Mouse (Mus musculus): Measurements from ENCODE around the gene Clybl. TPM values are rescaled to one million over a fixed set of nuclear protein-coding genes. Genes with fewer than 3 reads are reported as not detected.

Gene Clybl
- total RNA-seq, 1 experiment from 2014 or later = 17.2 TPM

GRCm38 (mm10) chr14:122380896-122381845 lies 199.7 kb downstream of the Clybl start:
- ATAC-seq (replicated peaks; ENCODE audit: low read depth, poor library complexity, severe bottlenecking) = no peak

GRCm38 (mm10) chr14:122382281-122382680 lies 200.8 kb downstream of the Clybl start:
- ATAC-seq (replicated peaks; ENCODE audit: low read depth, poor library complexity, severe bottlenecking) = no peak

- ATAC-seq (replicated peaks; ENCODE audit: low read depth, poor library complexity, severe bottlenecking) = no peak
Measured at GRCm38 (mm10) chr14:122383931-122384330, 202.4 kb downstream of the Clybl start.

GRCm38 (mm10) chr14:122384447-122385237 lies 203.1 kb downstream of the Clybl start:
- no peak for ATAC-seq (replicated peaks; ENCODE audit: low read depth, poor library complexity, severe bottlenecking)

- no peak for ATAC-seq (replicated peaks; ENCODE audit: low read depth, poor library complexity, severe bottlenecking)
Measured at GRCm38 (mm10) chr14:122385238-122385534, 203.7 kb downstream of the Clybl start.

GRCm38 (mm10) chr14:122385758-122386157 lies 204.3 kb downstream of the Clybl start:
- ATAC-seq (replicated peaks; ENCODE audit: low read depth, poor library complexity, severe bottlenecking) = no peak

GRCm38 (mm10) chr14:122386281-122387130 lies 205.0 kb downstream of the Clybl start:
- ATAC-seq (replicated peaks; ENCODE audit: low read depth, poor library complexity, severe bottlenecking) = no peak

- ATAC-seq (replicated peaks; ENCODE audit: low read depth, poor library complexity, severe bottlenecking) = no peak
Measured at GRCm38 (mm10) chr14:122387781-122388180, 206.3 kb downstream of the Clybl start.

GRCm38 (mm10) chr14:122388431-122389031 lies 207.0 kb downstream of the Clybl start:
- ATAC-seq (replicated peaks; ENCODE audit: low read depth, poor library complexity, severe bottlenecking) = no peak

DNA sequence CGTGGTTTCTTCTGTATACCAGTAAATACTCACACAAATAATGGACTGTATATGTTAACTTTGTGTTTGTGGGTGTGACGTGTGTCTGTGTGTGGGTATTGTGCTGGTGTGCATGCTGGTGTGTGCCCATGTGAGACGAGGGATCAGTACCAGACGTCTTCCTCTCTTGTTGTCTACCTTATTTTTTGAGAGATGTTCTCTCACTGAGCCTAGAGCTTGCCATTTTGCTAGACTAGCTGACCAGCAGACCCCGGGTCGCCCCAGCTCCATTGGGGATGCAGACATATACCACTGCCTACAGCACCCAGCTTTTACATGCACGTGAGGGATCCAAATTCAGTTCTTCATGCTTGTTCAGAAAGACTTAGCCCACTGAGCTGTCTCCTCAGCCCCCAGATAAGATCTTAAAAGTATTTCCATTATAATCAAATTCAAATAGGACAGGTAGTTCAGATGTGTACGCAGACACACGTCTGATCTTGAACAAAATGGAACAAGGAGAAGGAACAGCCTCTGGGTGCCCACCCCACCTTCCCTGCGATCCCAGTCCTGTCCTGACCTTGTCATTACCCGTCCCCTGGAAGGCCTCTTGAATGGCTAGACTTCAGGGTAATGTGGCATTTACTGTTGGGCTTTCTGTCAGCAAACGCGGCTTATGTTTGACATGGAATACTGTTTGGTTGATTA lies 208.3 kb downstream of the Clybl start:
- ATAC-seq (replicated peaks; ENCODE audit: low read depth, poor library complexity, severe bottlenecking) = no peak

DNA sequence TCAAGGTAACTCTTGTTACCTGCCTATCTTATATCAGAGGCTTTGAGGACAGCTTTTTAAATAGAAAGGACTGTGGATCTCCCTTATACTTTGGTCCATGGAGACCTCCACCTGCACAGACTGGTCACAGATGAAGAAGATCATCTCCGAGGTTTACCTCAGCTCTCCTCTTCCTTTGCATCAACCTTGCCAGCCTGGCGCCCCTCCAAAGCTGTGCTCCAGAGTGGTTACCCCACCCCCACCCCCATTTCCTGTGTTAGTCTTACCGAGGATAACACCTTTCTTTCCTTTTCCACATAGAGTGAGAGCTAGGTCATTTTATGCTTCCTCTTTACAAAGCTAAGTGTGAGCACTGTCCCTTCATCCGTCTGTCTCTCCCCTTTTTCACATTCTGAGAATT lies 209.4 kb downstream of the Clybl start:
- no peak for ATAC-seq (replicated peaks; ENCODE audit: low read depth, poor library complexity, severe bottlenecking)

- no peak for ATAC-seq (replicated peaks; ENCODE audit: low read depth, poor library complexity, severe bottlenecking)
Measured at GRCm38 (mm10) chr14:122393119-122393518, 211.6 kb downstream of the Clybl start.

- ATAC-seq (replicated peaks; ENCODE audit: low read depth, poor library complexity, severe bottlenecking) = no peak
Measured at GRCm38 (mm10) chr14:122398676-122399075, 217.2 kb downstream of the Clybl start.

- no peak for ATAC-seq (replicated peaks; ENCODE audit: low read depth, poor library complexity, severe bottlenecking)
Measured at GRCm38 (mm10) chr14:122399906-122400305, 218.4 kb downstream of the Clybl start.

- no peak for ATAC-seq (replicated peaks; ENCODE audit: low read depth, poor library complexity, severe bottlenecking)
Measured at GRCm38 (mm10) chr14:122401886-122402285, 220.4 kb downstream of the Clybl start.

DNA sequence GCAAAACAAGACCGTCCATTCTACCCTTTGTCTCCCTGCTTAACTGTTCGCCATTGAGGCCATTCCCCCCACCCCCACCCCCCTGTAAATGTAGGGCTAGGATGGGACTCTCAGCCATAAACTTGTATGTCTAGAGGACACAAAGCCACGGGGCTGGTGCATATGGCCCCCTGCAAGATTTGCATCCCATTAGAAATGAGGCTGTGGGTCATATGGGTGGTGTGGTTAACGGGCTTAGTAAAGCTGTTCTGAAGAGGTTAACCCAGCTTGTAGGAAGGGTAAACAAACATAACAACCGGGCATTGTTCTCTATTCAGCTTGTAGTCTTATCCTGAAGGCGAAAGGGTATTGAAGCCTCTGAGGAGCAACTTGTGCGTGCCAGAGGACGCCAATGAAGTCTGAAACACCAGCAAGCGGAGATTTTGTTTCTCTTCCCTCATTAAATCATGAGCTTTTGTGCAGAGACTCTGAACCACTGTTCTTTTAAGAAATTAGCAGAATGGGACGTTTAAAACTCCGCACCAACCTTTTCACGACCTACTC lies 221.3 kb downstream of the Clybl start:
- ATAC-seq (replicated peaks; ENCODE audit: low read depth, poor library complexity, severe bottlenecking) = no peak

- ATAC-seq (replicated peaks; ENCODE audit: low read depth, poor library complexity, severe bottlenecking) = no peak
Measured at GRCm38 (mm10) chr14:122403422-122403940, 222.0 kb downstream of the Clybl start.

DNA sequence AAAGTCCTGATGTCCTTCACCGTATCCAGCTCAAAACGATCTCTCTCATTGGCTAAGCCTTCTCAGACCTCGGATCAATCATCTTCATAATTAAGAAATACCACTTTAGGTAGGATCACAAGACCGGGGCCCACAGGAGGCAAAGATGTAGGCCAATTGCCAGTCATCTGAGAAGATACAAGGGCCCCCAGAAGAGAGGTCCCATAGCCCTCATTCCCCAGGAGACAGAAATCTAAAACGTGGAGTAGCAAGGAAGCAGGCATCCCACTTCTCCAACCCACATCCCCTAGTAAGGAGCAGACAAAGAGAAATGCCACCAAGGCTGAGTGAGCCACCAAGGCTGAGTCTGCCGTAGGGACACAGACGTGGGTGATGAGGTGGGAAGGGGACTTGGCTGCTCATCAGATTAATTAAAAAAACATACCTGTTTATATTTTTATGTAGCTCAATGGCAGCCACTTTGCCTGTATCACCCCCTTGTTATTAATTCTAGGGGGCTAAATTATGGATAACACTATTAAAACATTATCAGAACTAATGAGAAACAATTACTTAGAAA lies 223.2 kb downstream of the Clybl start:
- no peak for ATAC-seq (replicated peaks; ENCODE audit: low read depth, poor library complexity, severe bottlenecking)

DNA sequence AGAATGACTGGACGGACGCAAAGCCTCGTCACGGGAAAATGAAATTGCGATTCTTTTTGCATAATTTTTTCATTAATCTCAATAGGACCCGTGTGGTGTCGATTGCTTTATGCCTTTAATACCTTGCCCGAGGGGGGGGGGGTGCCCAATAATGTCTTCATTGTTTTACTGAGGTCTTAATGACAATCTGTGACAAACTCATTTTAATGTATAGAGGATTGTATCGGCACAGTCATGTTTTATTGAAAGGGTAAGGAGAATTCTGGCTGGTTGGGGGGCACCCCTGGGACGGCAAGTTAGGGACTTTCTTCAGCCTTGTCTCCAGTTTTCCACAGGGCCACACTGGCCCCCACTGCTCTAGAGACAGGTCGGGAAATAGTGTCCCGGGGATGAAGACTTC lies 223.7 kb downstream of the Clybl start:
- no peak for ATAC-seq (replicated peaks; ENCODE audit: low read depth, poor library complexity, severe bottlenecking)
